Mouse (Mus musculus): ENCODE data around the gene Apoa1.

GRCm38 (mm10) chr9:46235196-46235595 lies 6.8 kb downstream of the Apoa1 start:
- no peak for TF ChIP-seq CTCF (IDR thresholded peaks at IDR 0.05; ENCODE audit: extremely low read depth, insufficient read depth, insufficient read length, insufficient replicate concordance)
- no peak for TF ChIP-seq POLR2A (IDR thresholded peaks at IDR 0.05; ENCODE audit: low read depth, low read length)

Data from spleen, adult 2 months (tissue).